Mouse (Mus musculus) layer of hippocampus, postnatal 14 days (tissue): ENCODE data around the gene Cks1b. TPM values are rescaled to one million over a fixed set of nuclear protein-coding genes. Genes with fewer than 3 reads are reported as not detected.

Experiments
- DNase-seq, 2 experiments: peaks; one replicate each; pipeline ENCODE4 v3.0.0; 2021 to 2022; ENCODE audit warnings: low spot score in 2 of 2, mixed read lengths in 1 of 2
- total RNA-seq, 2 experiments: library from RNA; stranded (reverse); gene quantifications; 2 replicates each; pipeline ENCODE4 v1.2.3; 2021

Cks1b gene
- total RNA-seq, 2 experiments from 2014 or later, result 4.6 to 6.5 TPM

- DNase-seq, result no peak
Measured at GRCm38 (mm10) chr3:89396654-89397005, 21.6 kb downstream of the Cks1b start.

GRCm38 (mm10) chr3:89395806-89396653 lies 22.2 kb downstream of the Cks1b start:
- DNase-seq, result no peak

- no peak for DNase-seq
Measured at GRCm38 (mm10) chr3:89395419-89395805, 22.8 kb downstream of the Cks1b start.

GRCm38 (mm10) chr3:89394894-89395256 lies 23.3 kb downstream of the Cks1b start:
- peak in 1 of 2 experiments; percentile 64 for DNase-seq

- DNase-seq, result peak; percentile 67 to 69
Measured at GRCm38 (mm10) chr3:89394006-89394893, 23.9 kb downstream of the Cks1b start, which contains the start of gene Zbtb7b. Gene Zbtb7b (minus strand): TSS chr3:89394776.

- peak; percentile 94 to 97 for DNase-seq
Measured at GRCm38 (mm10) chr3:89393605-89394004, 24.6 kb downstream of the Cks1b start.

GRCm38 (mm10) chr3:89392871-89393311 lies 25.3 kb downstream of the Cks1b start:
- no peak for DNase-seq

- no peak for DNase-seq
Measured at GRCm38 (mm10) chr3:89391663-89392511, 26.3 kb downstream of the Cks1b start.

GRCm38 (mm10) chr3:89390699-89391662 lies 27.2 kb downstream of the Cks1b start:
- DNase-seq, result no peak

- DNase-seq, result no peak
Measured at GRCm38 (mm10) chr3:89390111-89390515, 28.1 kb downstream of the Cks1b start.

GRCm38 (mm10) chr3:89388901-89389740 lies 29.1 kb downstream of the Cks1b start:
- no peak for DNase-seq

- no peak for DNase-seq
Measured at GRCm38 (mm10) chr3:89388134-89388881, 29.9 kb downstream of the Cks1b start.

- no peak for DNase-seq
Measured at GRCm38 (mm10) chr3:89387632-89388031, 30.6 kb downstream of the Cks1b start.

- DNase-seq, result no peak
Measured at GRCm38 (mm10) chr3:89386438-89387420, 31.5 kb downstream of the Cks1b start.

- DNase-seq, result no peak
Measured at GRCm38 (mm10) chr3:89385451-89385850, 32.7 kb downstream of the Cks1b start.

- no peak for DNase-seq
Measured at GRCm38 (mm10) chr3:89384331-89385076, 33.7 kb downstream of the Cks1b start.
